Mouse (Mus musculus) liver, embryonic 14.5 days (tissue): Measurements from ENCODE around the gene Ccdc28a.
A peak's percentile ranks its signal among the peaks of the same experiment; 100 is the strongest.

ENCODE experiments used
- CTCF ChIP-seq: IDR thresholded peaks from 2 replicates; pipeline ENCODE4 v1.5.1; 2016; ENCODE audit warnings: antibody characterized with exemption, low read depth, control low read depth
- EP300 ChIP-seq: IDR thresholded peaks from 2 replicates; pipeline ENCODE4 v1.6.1; 2016; ENCODE audit warnings: antibody characterized with exemption, low read depth

GRCm38 (mm10) chr10:18197206-18197979 is 37.4 kb downstream of the Ccdc28a start:
- TF ChIP-seq EP300: no peak
- peak; percentile 89 for TF ChIP-seq CTCF
